Mouse (Mus musculus): Measurements from ENCODE around the gene Gm8127.
"Not testable (repeated sequence)": the region's sequence is repeated elsewhere in the genome, so short reads cannot be mapped to it uniquely, and the experiment has no call there.

Gm8127 gene

GRCm38 (mm10) chr14:43293503-43293902 is at the start of gene Gm8127:
Gm8127 (minus strand) TSS chr14:43293832.
- DNase-seq = not testable (repeated sequence)

DNA sequence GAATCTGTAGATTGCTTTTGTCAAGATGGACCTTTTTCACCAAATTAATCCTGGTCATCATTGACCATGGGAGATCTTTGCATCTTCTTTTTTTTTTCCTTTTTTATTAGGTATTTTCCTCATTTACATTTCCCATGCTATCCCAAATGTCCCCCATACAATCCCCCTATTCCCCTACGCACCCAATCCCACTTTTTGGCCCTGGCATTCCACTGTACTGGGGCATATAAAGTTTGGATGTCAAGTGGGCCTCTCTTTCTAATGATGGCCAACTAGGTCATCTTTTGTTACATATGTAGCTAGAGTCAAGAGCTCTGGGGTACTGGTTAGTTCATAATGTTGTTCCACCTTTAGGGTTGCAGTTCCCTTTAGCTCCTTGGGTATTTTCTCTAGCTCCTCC is 44.0 kb upstream of the Gm8127 start:
- DNase-seq = not testable (repeated sequence)

- not testable (repeated sequence) for DNase-seq
Measured at GRCm38 (mm10) chr14:43331362-43331880, 37.8 kb upstream of the Gm8127 start.

DNA sequence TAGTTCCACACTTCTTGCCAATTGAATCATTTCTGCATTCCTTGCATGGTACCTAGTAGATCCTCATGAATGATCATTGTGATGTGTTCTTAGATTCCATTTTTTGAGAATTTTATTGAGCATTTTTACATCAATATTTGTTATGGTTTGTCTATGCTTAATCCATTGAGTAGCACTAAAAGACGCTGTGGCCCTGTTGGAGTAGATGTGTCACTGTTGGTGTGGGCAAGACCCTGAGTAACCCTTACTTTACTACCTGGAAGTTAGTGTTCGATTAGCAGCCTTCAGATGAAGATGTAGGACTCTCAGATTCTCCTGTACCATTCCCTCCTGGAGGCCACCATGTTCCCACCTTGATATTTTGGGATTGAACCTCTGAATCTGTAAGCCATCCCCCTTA is 35.0 kb upstream of the Gm8127 start:
- not testable (repeated sequence) for DNase-seq

GRCm38 (mm10) chr14:43319516-43319915 is 25.9 kb upstream of the Gm8127 start:
- DNase-seq = not testable (repeated sequence)

- not testable (repeated sequence) for DNase-seq
Measured at GRCm38 (mm10) chr14:43278681-43279080, 15.0 kb downstream of the Gm8127 start.

DNA sequence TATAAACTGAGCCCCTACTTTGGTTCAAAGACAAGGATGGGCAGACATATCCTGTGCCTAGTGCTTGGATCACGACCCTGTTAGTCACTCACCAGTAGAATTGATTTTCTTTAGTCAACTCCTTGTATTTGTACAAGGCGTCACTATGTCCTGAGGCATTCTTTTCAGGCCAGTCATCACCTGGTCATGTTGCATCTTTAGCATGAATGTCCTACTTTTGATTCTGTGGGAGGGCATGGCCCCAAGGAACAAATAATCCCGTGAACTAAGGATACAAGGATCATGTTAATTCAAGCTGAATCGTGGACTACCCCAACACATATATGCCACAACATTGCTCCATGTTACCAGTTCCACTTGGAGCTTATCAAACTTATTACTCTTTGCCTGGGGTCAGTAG is 15.5 kb downstream of the Gm8127 start:
- not testable (repeated sequence) for DNase-seq

DNA sequence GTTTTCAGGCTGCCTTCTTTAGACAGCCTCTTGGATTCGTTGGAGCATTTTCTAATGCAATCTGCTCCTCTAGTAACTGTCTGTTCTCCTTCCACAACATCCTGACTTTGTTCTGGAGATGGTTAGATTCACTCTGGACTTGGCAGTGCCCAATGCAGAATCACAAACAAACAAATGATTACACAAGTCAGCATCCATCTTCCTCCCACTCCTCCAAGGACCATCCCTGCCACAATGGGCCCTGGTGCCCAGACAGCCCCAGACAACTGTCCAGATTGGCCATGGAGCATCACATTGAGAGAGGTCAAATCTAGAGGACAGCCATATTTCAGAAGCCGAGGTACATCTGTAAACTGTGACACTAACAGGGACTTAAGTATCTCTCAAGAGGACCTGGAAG is 16.2 kb downstream of the Gm8127 start:
- not testable (repeated sequence) for DNase-seq

GRCm38 (mm10) chr14:43275752-43276151 is 17.9 kb downstream of the Gm8127 start:
- not testable (repeated sequence) for DNase-seq

DNA sequence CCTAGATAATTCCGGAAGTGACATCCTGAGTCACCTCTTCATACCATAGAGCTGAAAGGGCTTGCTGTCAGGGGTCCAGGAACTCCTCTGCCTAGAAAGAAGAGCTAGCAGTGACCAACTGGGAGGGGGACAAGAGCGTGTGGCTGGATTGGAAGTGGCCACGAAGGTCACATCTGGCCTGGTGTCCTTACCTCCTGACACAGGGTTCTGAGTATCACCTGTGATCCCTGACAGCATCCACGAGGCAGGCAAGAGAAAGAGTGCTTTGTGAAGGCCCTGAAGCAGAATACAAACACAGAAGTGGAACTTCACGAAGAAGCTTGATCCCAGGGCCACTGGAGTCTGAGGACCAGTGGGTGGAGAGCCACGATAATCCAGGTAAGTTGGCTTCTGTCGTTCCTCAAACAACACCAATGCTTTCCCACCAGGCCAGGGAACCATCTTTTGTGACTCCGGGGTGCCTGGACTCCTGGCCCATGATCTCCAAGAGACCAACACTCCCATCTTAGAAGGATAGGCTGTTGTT is 18.6 kb downstream of the Gm8127 start, which contains the start of gene Gm9732:
Gene Gm9732, plus strand, starts transcription at position 51 of the 526 bp plus-strand sequence.
- not testable (repeated sequence) for DNase-seq

GRCm38 (mm10) chr14:43273161-43273560 is 20.5 kb downstream of the Gm8127 start:
- not testable (repeated sequence) for DNase-seq

- not testable (repeated sequence) for DNase-seq
Measured at GRCm38 (mm10) chr14:43269211-43269610, 24.4 kb downstream of the Gm8127 start.

DNA sequence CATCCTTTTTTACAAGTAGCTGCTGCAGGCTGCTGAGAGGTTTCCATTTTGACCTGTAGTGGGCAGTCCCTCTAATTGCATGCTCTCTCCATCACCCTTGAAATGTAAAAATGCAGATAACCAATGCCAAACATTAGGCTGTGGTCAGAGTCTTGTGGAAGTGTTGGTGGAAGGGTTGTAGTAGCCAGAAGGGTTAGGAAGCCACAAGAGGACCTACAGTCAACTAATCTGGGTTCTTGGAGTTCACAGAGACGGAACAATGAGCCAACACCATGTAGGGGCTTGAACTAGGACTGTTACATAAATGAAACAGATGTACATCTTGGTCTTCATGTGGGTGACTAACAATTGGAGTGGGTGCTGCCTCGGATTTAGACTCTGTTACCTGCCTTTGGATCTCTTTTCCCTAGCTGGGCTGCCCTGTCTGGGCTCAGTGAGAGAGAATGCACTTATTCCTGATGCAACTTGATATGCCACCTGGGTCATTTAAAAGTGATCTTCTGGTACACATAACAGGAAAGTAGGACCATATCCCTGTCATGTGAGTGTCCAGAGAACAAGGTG is 25.0 kb downstream of the Gm8127 start:
- not testable (repeated sequence) for DNase-seq

DNA sequence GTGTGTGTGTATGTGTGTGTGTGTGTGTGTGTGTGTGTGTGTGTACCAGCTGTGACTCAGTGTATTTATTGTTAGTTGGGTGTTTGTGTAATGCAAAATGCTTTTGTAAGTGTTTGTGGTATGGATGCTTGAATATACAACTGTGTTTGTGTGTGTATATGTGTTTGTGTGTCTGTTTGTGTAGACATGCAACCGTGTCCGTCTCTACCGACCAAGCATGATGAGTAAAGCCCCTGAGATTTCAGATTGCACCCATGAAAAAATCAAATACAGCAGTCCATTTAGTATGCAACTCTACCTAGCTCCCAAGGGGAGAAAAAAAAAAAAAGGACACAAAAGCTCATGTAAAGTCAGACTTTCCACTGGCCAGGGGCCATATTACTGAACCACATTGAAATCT is 30.2 kb downstream of the Gm8127 start:
- DNase-seq = not testable (repeated sequence)

- DNase-seq = not testable (repeated sequence)
Measured at GRCm38 (mm10) chr14:43258349-43258748, 35.3 kb downstream of the Gm8127 start, which contains the start of gene Gm8126. Gm8126 (plus strand) TSS chr14:43258649.

DNA sequence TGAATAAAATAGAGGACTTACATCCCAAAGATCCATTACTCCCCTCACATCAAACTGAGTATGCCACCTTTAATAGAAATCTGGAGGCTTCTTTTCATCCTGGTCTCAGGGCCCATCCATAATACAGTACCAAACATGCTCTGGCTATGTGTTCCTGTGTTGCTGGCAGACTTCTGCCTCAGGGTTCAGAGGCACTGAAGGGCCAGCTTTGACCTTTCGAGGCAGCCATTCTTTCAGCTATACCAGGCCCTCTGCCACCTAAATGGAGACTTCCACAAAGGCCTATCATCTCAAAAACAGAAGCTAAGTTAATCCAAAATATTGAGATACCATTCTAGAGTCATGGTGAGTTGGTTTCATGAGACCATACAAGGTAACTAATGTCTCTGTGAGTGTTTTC is 37.1 kb downstream of the Gm8127 start:
- not testable (repeated sequence) for DNase-seq

GRCm38 (mm10) chr14:43250549-43251253 is 42.9 kb downstream of the Gm8127 start:
- not testable (repeated sequence) for DNase-seq

- DNase-seq = not testable (repeated sequence)
Measured at GRCm38 (mm10) chr14:43249611-43250170, 43.9 kb downstream of the Gm8127 start.

All from cerebellum, adult 9-11 months (tissue).